Mouse (Mus musculus): ENCODE results near the gene Wdtc1. TPM values are rescaled to one million over a fixed set of nuclear protein-coding genes. Genes with fewer than 3 reads are reported as not detected.

Wdtc1 gene
- polyA plus RNA-seq (2016; fragmentation: Nextera tagmentation; extraction: Ambion mirVana) = 21.1 and 22.9 TPM in 2 replicates

GRCm38 (mm10) chr4:133353367-133354365 is at the start of gene Wdtc1:
TSS of gene Wdtc1 (minus strand) at chr4:133353481.
- Histone ChIP-seq H3K9ac (no peak within 1 kb of the TSS), H3K4me2 (no peak within 1 kb of the TSS), H3K9me3 (no peaks in the 10 kb centered on the region), H3K27ac (no peak within 1 kb of the TSS), H3K36me3 (replicated peaks) (no peaks in the 10 kb centered on the region), H3K4me1 (no peaks in the 10 kb centered on the region), H3K27me3 (no peaks in the 10 kb centered on the region), H3K4me3 (replicated peaks) (no peak within 1 kb of the TSS)
- 91% methylated on average over 23 of the region's 23 CpGs for WGBS
- no peak for ATAC-seq (ENCODE audit: low FRiP score)

DNA sequence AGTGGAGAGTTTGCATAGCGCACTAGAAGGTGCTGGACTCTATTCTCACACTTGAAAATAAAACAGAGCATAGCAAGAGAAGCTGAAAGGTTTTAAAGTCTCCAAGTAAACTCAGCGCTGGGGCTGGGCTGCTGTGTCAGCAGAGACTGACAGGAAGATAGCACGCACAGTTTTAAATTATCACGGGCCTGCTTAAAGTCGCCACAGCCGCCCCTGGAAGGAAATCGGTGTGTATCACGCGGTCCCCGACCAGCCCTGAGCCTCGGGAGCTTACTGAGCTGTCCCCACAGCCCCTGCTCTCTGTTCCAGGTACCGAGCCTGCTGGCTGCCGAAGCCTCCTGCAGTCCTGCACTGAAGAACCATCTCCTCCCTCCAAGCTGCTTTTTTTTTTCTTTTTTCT is 48.7 kb upstream of the Wdtc1 start:
- no peak overlapping the region for H3K9ac ChIP-seq
- H3K4me1 ChIP-seq = peaks cover 19% of the 10 kb centered on the region
- WGBS = 78% methylated on average over 13 of the region's 13 CpGs
- no peaks in the 10 kb centered on the region for H3K9me3 ChIP-seq
- H3K27me3 ChIP-seq = no peaks in the 10 kb centered on the region
- H3K4me2 ChIP-seq = no peak overlapping the region
- no peak overlapping the region for H3K27ac ChIP-seq
- no peaks in the 10 kb centered on the region for H3K36me3 ChIP-seq (replicated peaks)
- no peak for ATAC-seq (ENCODE audit: low FRiP score)
- no peak overlapping the region for H3K4me3 ChIP-seq (replicated peaks)

GRCm38 (mm10) chr4:133400098-133400497 is 46.8 kb upstream of the Wdtc1 start:
- H3K9ac ChIP-seq = no peak overlapping the region
- no peak overlapping the region for H3K4me2 ChIP-seq
- WGBS = 74% methylated on average over 7 of the region's 7 CpGs
- ATAC-seq (ENCODE audit: low FRiP score) = no peak
- peaks cover 25% of the 10 kb centered on the region for H3K4me1 ChIP-seq
- H3K27me3 ChIP-seq = no peaks in the 10 kb centered on the region
- no peaks in the 10 kb centered on the region for H3K36me3 ChIP-seq (replicated peaks)
- no peak overlapping the region for H3K4me3 ChIP-seq (replicated peaks)
- H3K27ac ChIP-seq = no peak overlapping the region
- H3K9me3 ChIP-seq = no peaks in the 10 kb centered on the region

GRCm38 (mm10) chr4:133399509-133399908 is 46.2 kb upstream of the Wdtc1 start:
- 91% methylated on average over 6 of the region's 6 CpGs for WGBS
- H3K4me2 ChIP-seq = no peak overlapping the region
- H3K27me3 ChIP-seq = no peaks in the 10 kb centered on the region
- H3K4me3 ChIP-seq (replicated peaks) = no peak overlapping the region
- no peak overlapping the region for H3K9ac ChIP-seq
- no peaks in the 10 kb centered on the region for H3K9me3 ChIP-seq
- ATAC-seq (ENCODE audit: low FRiP score) = no peak
- H3K27ac ChIP-seq = no peak overlapping the region
- peaks cover 30% of the 10 kb centered on the region for H3K4me1 ChIP-seq
- no peaks in the 10 kb centered on the region for H3K36me3 ChIP-seq (replicated peaks)

DNA sequence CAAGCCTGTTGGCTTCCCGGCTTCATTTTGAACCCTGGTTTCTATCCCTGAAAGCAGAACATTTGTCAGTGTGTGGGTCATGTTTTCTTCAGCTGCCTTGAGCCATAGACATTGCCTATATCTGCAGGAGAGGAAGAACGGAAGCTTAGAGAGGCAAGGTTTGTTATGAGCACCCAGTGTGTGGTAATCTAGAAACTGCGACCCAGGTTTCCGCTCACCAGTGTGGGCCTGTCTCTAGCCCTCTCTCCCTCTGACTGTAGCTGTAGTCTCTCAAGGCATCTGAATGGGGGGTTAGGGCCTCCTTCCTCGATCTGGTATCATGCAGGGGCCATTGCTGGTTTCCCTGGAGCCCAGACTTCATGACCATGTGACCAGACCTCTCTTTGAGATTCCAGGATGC is 45.3 kb upstream of the Wdtc1 start:
- peaks cover 33% of the 10 kb centered on the region for H3K4me1 ChIP-seq
- no peak overlapping the region for H3K9ac ChIP-seq
- no peaks in the 10 kb centered on the region for H3K9me3 ChIP-seq
- H3K36me3 ChIP-seq (replicated peaks) = no peaks in the 10 kb centered on the region
- ATAC-seq (ENCODE audit: low FRiP score) = no peak
- no peak overlapping the region for H3K4me3 ChIP-seq (replicated peaks)
- 85% methylated on average over 5 of the region's 5 CpGs for WGBS
- no peak overlapping the region for H3K4me2 ChIP-seq
- H3K27ac ChIP-seq = no peak overlapping the region
- H3K27me3 ChIP-seq = no peaks in the 10 kb centered on the region

DNA sequence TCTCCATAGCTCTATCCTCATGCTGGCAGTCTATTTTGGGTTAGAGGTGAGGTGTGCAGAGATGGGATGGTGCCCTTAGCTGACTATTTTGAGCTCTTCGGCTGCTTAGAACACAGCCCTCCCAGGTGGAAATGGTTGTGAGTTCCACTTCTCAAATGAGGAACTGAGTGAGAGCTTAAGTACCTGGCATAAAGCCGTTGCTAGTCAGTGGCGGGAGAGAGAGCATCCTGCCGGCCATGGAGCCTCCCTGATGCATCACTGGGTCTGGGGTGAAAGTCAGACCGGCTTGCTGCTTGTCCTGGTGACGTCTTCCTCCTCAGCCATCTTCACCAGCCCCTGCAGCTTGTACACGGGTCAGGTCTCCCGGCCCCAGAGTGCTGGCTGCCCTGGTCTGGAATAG is 44.7 kb upstream of the Wdtc1 start:
- no peak for ATAC-seq (ENCODE audit: low FRiP score)
- Histone ChIP-seq H3K4me2 (no peak overlapping the region), H3K36me3 (replicated peaks) (no peaks in the 10 kb centered on the region), H3K9me3 (no peaks in the 10 kb centered on the region), H3K27ac (no peak overlapping the region), H3K4me1 (peaks cover 33% of the 10 kb centered on the region), H3K4me3 (replicated peaks) (no peak overlapping the region), H3K9ac (no peak overlapping the region), H3K27me3 (no peaks in the 10 kb centered on the region)
- 84% methylated on average over 8 of the region's 8 CpGs for WGBS

- WGBS = 48% methylated on average over 5 of the region's 5 CpGs
- H3K4me1 ChIP-seq = peaks cover 33% of the 10 kb centered on the region
- no peaks in the 10 kb centered on the region for H3K9me3 ChIP-seq
- no peak overlapping the region for H3K27ac ChIP-seq
- no peaks in the 10 kb centered on the region for H3K36me3 ChIP-seq (replicated peaks)
- H3K4me2 ChIP-seq = no peak overlapping the region
- no peak for ATAC-seq (ENCODE audit: low FRiP score)
- no peak overlapping the region for H3K4me3 ChIP-seq (replicated peaks)
- no peak overlapping the region for H3K9ac ChIP-seq
- no peaks in the 10 kb centered on the region for H3K27me3 ChIP-seq
These were observed 44.0 kb upstream of the Wdtc1 start for GRCm38 (mm10) chr4:133397299-133397698.

GRCm38 (mm10) chr4:133396079-133396478 is 42.8 kb upstream of the Wdtc1 start:
- H3K9me3 ChIP-seq = no peaks in the 10 kb centered on the region
- H3K4me2 ChIP-seq = no peak overlapping the region
- peak overlapping the region; percentile 38; the same call in 1 of the 2 replicates for H3K27ac ChIP-seq
- no peaks in the 10 kb centered on the region for H3K27me3 ChIP-seq
- H3K4me3 ChIP-seq (replicated peaks) = no peak overlapping the region
- no peak overlapping the region for H3K9ac ChIP-seq
- H3K4me1 ChIP-seq = peaks cover 33% of the 10 kb centered on the region
- no peaks in the 10 kb centered on the region for H3K36me3 ChIP-seq (replicated peaks)
- 80% methylated on average over 2 of the region's 2 CpGs for WGBS
- no peak for ATAC-seq (ENCODE audit: low FRiP score)

DNA sequence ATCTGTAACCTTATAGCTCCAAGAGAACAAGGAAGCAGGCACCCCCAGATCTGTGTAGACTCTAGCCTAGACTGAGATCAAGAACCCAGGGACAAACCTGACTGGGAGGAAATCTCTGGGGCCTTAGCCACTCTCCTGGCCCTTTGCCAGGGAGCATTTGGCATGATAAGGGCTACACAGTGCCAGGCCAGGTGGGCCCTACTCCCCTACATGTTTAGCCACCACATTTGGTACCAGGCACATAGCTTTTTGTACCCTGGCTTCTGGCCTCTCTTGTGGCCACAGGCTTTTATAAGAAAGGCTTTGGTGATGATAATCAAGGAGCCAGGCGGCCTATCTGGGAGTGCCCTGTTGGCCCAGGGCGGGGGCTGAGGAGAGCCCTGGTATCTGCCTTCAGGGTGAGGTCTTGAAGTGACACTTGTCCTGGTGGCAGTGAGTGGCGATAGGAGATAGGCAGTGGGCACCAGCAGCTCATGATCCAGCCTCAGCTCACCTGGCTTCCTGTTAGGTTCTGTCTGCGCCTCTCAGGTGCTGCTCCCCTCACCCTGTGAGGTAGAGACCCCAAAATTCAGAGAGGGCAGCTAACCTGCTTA is 41.8 kb upstream of the Wdtc1 start:
- Histone ChIP-seq H3K4me2 (no peak overlapping the region), H3K27ac (no peak overlapping the region), H3K9me3 (no peaks in the 10 kb centered on the region), H3K9ac (no peak overlapping the region), H3K4me3 (replicated peaks) (no peak overlapping the region), H3K27me3 (no peaks in the 10 kb centered on the region), H3K36me3 (replicated peaks) (no peaks in the 10 kb centered on the region), H3K4me1 (peaks cover 33% of the 10 kb centered on the region)
- ATAC-seq (ENCODE audit: low FRiP score) = no peak
- WGBS = 82% methylated on average over 4 of the region's 4 CpGs

- ATAC-seq (ENCODE audit: low FRiP score) = no peak
- no peak overlapping the region for H3K4me3 ChIP-seq (replicated peaks)
- WGBS = 86% methylated on average over 18 of the region's 18 CpGs
- no peaks in the 10 kb centered on the region for H3K36me3 ChIP-seq (replicated peaks)
- H3K27me3 ChIP-seq = no peaks in the 10 kb centered on the region
- no peaks in the 10 kb centered on the region for H3K9me3 ChIP-seq
- H3K4me2 ChIP-seq = no peak overlapping the region
- peaks cover 24% of the 10 kb centered on the region for H3K4me1 ChIP-seq
- H3K27ac ChIP-seq = no peak overlapping the region
- H3K9ac ChIP-seq = no peak overlapping the region
These were observed 38.1 kb upstream of the Wdtc1 start for GRCm38 (mm10) chr4:133391185-133392040.

DNA sequence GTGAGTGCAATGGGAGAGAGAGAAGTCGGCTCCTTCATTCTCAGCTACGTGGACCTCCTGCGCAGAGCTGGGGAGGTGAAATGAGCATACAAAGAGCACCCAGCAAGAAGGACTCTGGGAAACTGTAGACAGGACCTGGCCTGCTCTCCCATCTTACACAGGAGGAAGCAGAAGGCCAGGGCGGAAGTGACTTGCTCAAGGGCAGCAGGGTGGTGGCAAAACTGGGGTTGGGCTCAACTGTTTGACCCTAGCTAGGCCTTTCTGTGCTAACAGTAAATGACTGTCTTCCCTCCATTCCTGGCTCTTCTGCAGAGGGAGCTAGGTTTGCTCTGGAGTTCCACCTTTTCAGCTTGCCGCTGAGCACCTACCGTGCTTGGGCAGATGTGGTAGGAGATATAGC is 37.3 kb upstream of the Wdtc1 start:
- no peaks in the 10 kb centered on the region for H3K9me3 ChIP-seq
- H3K27ac ChIP-seq = no peak overlapping the region
- 89% methylated on average over 6 of the region's 6 CpGs for WGBS
- no peak overlapping the region for H3K4me3 ChIP-seq (replicated peaks)
- no peaks in the 10 kb centered on the region for H3K36me3 ChIP-seq (replicated peaks)
- no peak for ATAC-seq (ENCODE audit: low FRiP score)
- H3K4me2 ChIP-seq = no peak overlapping the region
- H3K4me1 ChIP-seq = peaks cover 16% of the 10 kb centered on the region
- H3K9ac ChIP-seq = no peak overlapping the region
- H3K27me3 ChIP-seq = no peaks in the 10 kb centered on the region

- Histone ChIP-seq H3K4me3 (replicated peaks) (no peak overlapping the region), H3K4me1 (peaks cover 10% of the 10 kb centered on the region; the same call in 1 of the 2 replicates), H3K4me2 (no peak overlapping the region), H3K36me3 (replicated peaks) (no peaks in the 10 kb centered on the region), H3K9ac (no peak overlapping the region), H3K27me3 (no peaks in the 10 kb centered on the region), H3K27ac (no peak overlapping the region), H3K9me3 (no peaks in the 10 kb centered on the region)
- WGBS = 94% methylated on average over 2 of the region's 2 CpGs
- ATAC-seq (ENCODE audit: low FRiP score) = no peak
These were observed 36.8 kb upstream of the Wdtc1 start for GRCm38 (mm10) chr4:133390042-133390441.

All from forebrain, embryonic 12.5 days (tissue).